Mouse (Mus musculus): ENCODE measurements around the gene Klk1b3. TPM values are rescaled to one million over a fixed set of nuclear protein-coding genes. Genes with fewer than 3 reads are reported as not detected.
"Not testable (repeated sequence)": the region's sequence is repeated elsewhere in the genome, so short reads cannot be mapped to it uniquely, and the experiment has no call there.

Gene Klk1b3
- not detected in 2 replicates for polyA plus RNA-seq (2016; fragmentation: Nextera tagmentation; extraction: Ambion mirVana)

GRCm38 (mm10) chr7:44197891-44198290, at the start of gene Klk1b3:
Klk1b3 (plus strand) TSS chr7:44198191.
- Histone ChIP-seq H3K27ac (no peak within 1 kb of the TSS), H3K4me1 (replicated peaks) (no peaks in the 10 kb centered on the region), H3K36me3 (no peaks in the 10 kb centered on the region), H3K27me3 (no peaks in the 10 kb centered on the region), H3K9ac (replicated peaks) (no peak within 1 kb of the TSS), H3K4me2 (no peak within 1 kb of the TSS), H3K4me3 (replicated peaks) (no peak within 1 kb of the TSS), H3K9me3 (no peaks in the 10 kb centered on the region)
- ATAC-seq (ENCODE audit: insufficient number of reproducible peaks, insufficient read depth, low FRiP score, low TSS enrichment, low read depth): no peak
- WGBS: 60% methylated on average over 3 of the region's 3 CpGs

GRCm38 (mm10) chr7:44179299-44180045, 18.5 kb upstream of the Klk1b3 start:
- Histone ChIP-seq H3K9me3 (no peaks in the 10 kb centered on the region), H3K4me1 (replicated peaks) (no peaks in the 10 kb centered on the region), H3K9ac (replicated peaks) (no peak overlapping the region), H3K4me3 (replicated peaks) (no peak overlapping the region), H3K36me3 (no peaks in the 10 kb centered on the region), H3K4me2 (no peak overlapping the region), H3K27me3 (no peaks in the 10 kb centered on the region), H3K27ac (no peak overlapping the region)
- 66% methylated on average over 9 of the region's 9 CpGs for WGBS
- ATAC-seq (ENCODE audit: insufficient number of reproducible peaks, insufficient read depth, low FRiP score, low TSS enrichment, low read depth): no peak

GRCm38 (mm10) chr7:44186516-44186915, 11.5 kb upstream of the Klk1b3 start:
- H3K4me3 ChIP-seq (replicated peaks); H3K27me3 ChIP-seq; H3K36me3 ChIP-seq; H3K9ac ChIP-seq (replicated peaks); H3K4me1 ChIP-seq (replicated peaks); H3K27ac ChIP-seq; H3K4me2 ChIP-seq; H3K9me3 ChIP-seq; ATAC-seq (ENCODE audit: insufficient number of reproducible peaks, insufficient read depth, low FRiP score, low TSS enrichment, low read depth): not testable (repeated sequence)
- WGBS: 54% methylated on average over 8 of the region's 8 CpGs

- H3K4me2 ChIP-seq; H3K9me3 ChIP-seq; H3K36me3 ChIP-seq; H3K4me1 ChIP-seq (replicated peaks); H3K4me3 ChIP-seq (replicated peaks); H3K27ac ChIP-seq; H3K9ac ChIP-seq (replicated peaks); ATAC-seq (ENCODE audit: insufficient number of reproducible peaks, insufficient read depth, low FRiP score, low TSS enrichment, low read depth); H3K27me3 ChIP-seq: not testable (repeated sequence)
Measured at GRCm38 (mm10) chr7:44187936-44188335, 10.1 kb upstream of the Klk1b3 start, which contains the start of gene Klk1b24. Klk1b24 (plus strand) TSS chr7:44188236.

GRCm38 (mm10) chr7:44193466-44193865, 4.5 kb upstream of the Klk1b3 start:
- 81% methylated on average over 1 of the region's 1 CpGs for WGBS
- H3K27ac ChIP-seq; H3K9me3 ChIP-seq; H3K4me3 ChIP-seq (replicated peaks); H3K4me2 ChIP-seq; ATAC-seq (ENCODE audit: insufficient number of reproducible peaks, insufficient read depth, low FRiP score, low TSS enrichment, low read depth); H3K27me3 ChIP-seq; H3K4me1 ChIP-seq (replicated peaks); H3K9ac ChIP-seq (replicated peaks); H3K36me3 ChIP-seq: not testable (repeated sequence)

GRCm38 (mm10) chr7:44207135-44207534, 9.1 kb downstream of the Klk1b3 start, which contains the start of gene Klk1b4:
Klk1b4 (plus strand) TSS chr7:44207435.
- H3K9me3 ChIP-seq; H3K4me3 ChIP-seq (replicated peaks); H3K27me3 ChIP-seq; H3K27ac ChIP-seq; H3K36me3 ChIP-seq; H3K4me2 ChIP-seq; H3K4me1 ChIP-seq (replicated peaks); ATAC-seq (ENCODE audit: insufficient number of reproducible peaks, insufficient read depth, low FRiP score, low TSS enrichment, low read depth); H3K9ac ChIP-seq (replicated peaks): not testable (repeated sequence)
- 51% methylated on average over 3 of the region's 3 CpGs for WGBS

GRCm38 (mm10) chr7:44208307-44208706, 10.3 kb downstream of the Klk1b3 start:
- Histone ChIP-seq H3K4me3 (replicated peaks) (no peak overlapping the region), H3K36me3 (no peaks in the 10 kb centered on the region), H3K9ac (replicated peaks) (no peak overlapping the region), H3K27me3 (no peaks in the 10 kb centered on the region), H3K4me2 (no peak overlapping the region), H3K4me1 (replicated peaks) (no peaks in the 10 kb centered on the region), H3K27ac (no peak overlapping the region), H3K9me3 (no peaks in the 10 kb centered on the region)
- no peak for ATAC-seq (ENCODE audit: insufficient number of reproducible peaks, insufficient read depth, low FRiP score, low TSS enrichment, low read depth)
- WGBS: 86% methylated on average over 3 of the region's 3 CpGs

GRCm38 (mm10) chr7:44215645-44216044, 17.7 kb downstream of the Klk1b3 start, which contains the start of gene Klk1b5:
Klk1b5 (plus strand) TSS chr7:44215945.
- Histone ChIP-seq H3K36me3 (no peaks in the 10 kb centered on the region), H3K9me3 (no peaks in the 10 kb centered on the region), H3K27me3 (0 out of 2 replicates have a peak, but pooled peaks cover 11% of the 10 kb centered on the region), H3K9ac (replicated peaks) (no peak within 1 kb of the TSS), H3K27ac (no peak within 1 kb of the TSS), H3K4me3 (replicated peaks) (no peak within 1 kb of the TSS), H3K4me2 (no peak within 1 kb of the TSS), H3K4me1 (replicated peaks) (no peaks in the 10 kb centered on the region)
- ATAC-seq (ENCODE audit: insufficient number of reproducible peaks, insufficient read depth, low FRiP score, low TSS enrichment, low read depth): no peak
- WGBS: 87% methylated on average over 1 of the region's 1 CpGs

GRCm38 (mm10) chr7:44221601-44222000, 23.6 kb downstream of the Klk1b3 start:
- not testable (repeated sequence) for H3K9ac ChIP-seq (replicated peaks); H3K9me3 ChIP-seq; H3K27ac ChIP-seq; H3K4me1 ChIP-seq (replicated peaks); H3K27me3 ChIP-seq; H3K36me3 ChIP-seq; H3K4me3 ChIP-seq (replicated peaks); ATAC-seq (ENCODE audit: insufficient number of reproducible peaks, insufficient read depth, low FRiP score, low TSS enrichment, low read depth); H3K4me2 ChIP-seq
- WGBS: 67% methylated on average over 9 of the region's 10 CpGs

GRCm38 (mm10) chr7:44222335-44222734, 24.3 kb downstream of the Klk1b3 start:
- not testable (repeated sequence) for H3K36me3 ChIP-seq; ATAC-seq (ENCODE audit: insufficient number of reproducible peaks, insufficient read depth, low FRiP score, low TSS enrichment, low read depth); H3K4me2 ChIP-seq; H3K9me3 ChIP-seq; H3K4me3 ChIP-seq (replicated peaks); H3K4me1 ChIP-seq (replicated peaks); H3K27me3 ChIP-seq; H3K9ac ChIP-seq (replicated peaks); H3K27ac ChIP-seq
- WGBS: 79% methylated on average over 6 of the region's 6 CpGs

GRCm38 (mm10) chr7:44225076-44225475, 27.1 kb downstream of the Klk1b3 start, which contains the start of gene Klk1:
Klk1 (plus strand) TSS chr7:44225360.
- Histone ChIP-seq H3K4me3 (replicated peaks) (no peak within 1 kb of the TSS), H3K27ac (no peak within 1 kb of the TSS), H3K9ac (replicated peaks) (no peak within 1 kb of the TSS), H3K4me1 (replicated peaks) (no peaks in the 10 kb centered on the region), H3K27me3 (0 out of 2 replicates have a peak, but pooled peaks cover 2% of the 10 kb centered on the region), H3K36me3 (no peaks in the 10 kb centered on the region), H3K4me2 (no peak within 1 kb of the TSS), H3K9me3 (no peaks in the 10 kb centered on the region)
- 57% methylated on average over 1 of the region's 1 CpGs for WGBS
- no peak for ATAC-seq (ENCODE audit: insufficient number of reproducible peaks, insufficient read depth, low FRiP score, low TSS enrichment, low read depth)

- Histone ChIP-seq H3K4me3 (replicated peaks) (no peak within 1 kb of the TSS), H3K36me3 (no peaks in the 10 kb centered on the region), H3K27ac (no peak within 1 kb of the TSS), H3K27me3 (peaks cover 4% of the 10 kb centered on the region; the same call in 1 of the 2 replicates), H3K9ac (replicated peaks) (no peak within 1 kb of the TSS), H3K4me1 (replicated peaks) (no peaks in the 10 kb centered on the region), H3K4me2 (no peak within 1 kb of the TSS), H3K9me3 (no peaks in the 10 kb centered on the region)
- ATAC-seq (ENCODE audit: insufficient number of reproducible peaks, insufficient read depth, low FRiP score, low TSS enrichment, low read depth): no peak
- 73% methylated on average over 3 of the region's 3 CpGs for WGBS
Measured at GRCm38 (mm10) chr7:44235909-44236308, 37.9 kb downstream of the Klk1b3 start, which contains the start of gene Gm36864. Gm36864 (plus strand) TSS chr7:44236177.
